Mouse (Mus musculus): Measurements from ENCODE around the gene Mycbp.

- TF ChIP-seq CTCF (IDR thresholded peaks at IDR 0.05 in 2 of 3, conservative IDR thresholded peaks at IDR 0.05 in 1 of 3; ENCODE audit: control insufficient read depth in 1 of 3, insufficient read depth in 1 of 3, low read depth in 2 of 3, low read length in 3 of 3, poor library complexity in 1 of 3, severe bottlenecking in 1 of 3), result peak in 2 of 3 experiments; percentile 7 to 11; a peak in 1 of 6 replicates
- TF ChIP-seq JUND (IDR thresholded peaks at IDR 0.05; ENCODE audit: low read depth, low read length), result no peak
- no peak for TF ChIP-seq MXI1 (IDR thresholded peaks at IDR 0.05; ENCODE audit: low read depth, low read length)
- TF ChIP-seq POLR2A (IDR thresholded peaks at IDR 0.05; ENCODE audit: control insufficient read depth in 1 of 2, insufficient read depth in 1 of 2, low read depth in 1 of 2, low read length in 2 of 2, poor library complexity in 1 of 2), result no peak
- TF ChIP-seq EP300 (IDR thresholded peaks at IDR 0.05; ENCODE audit: low read depth in 1 of 2, low read length in 2 of 2), result no peak
- TF ChIP-seq ZC3H11A (IDR thresholded peaks at IDR 0.05; ENCODE audit: low read depth, low read length), result no peak
- TF ChIP-seq MAFK (IDR thresholded peaks at IDR 0.05; ENCODE audit: borderline replicate concordance, low read depth, low read length), result no peak
- TF ChIP-seq TAL1 (IDR thresholded peaks at IDR 0.05; ENCODE audit: low read length), result no peak
- no peak for TF ChIP-seq POLR2AphosphoS2 (IDR thresholded peaks at IDR 0.05; ENCODE audit: low read length)
Observed at GRCm38 (mm10) chr4:123929994-123930393, 25.4 kb downstream of the Mycbp start.
